Mouse (Mus musculus): ENCODE data around the gene Vstm2a.

GRCm38 (mm10) chr11:16268396-16268795 lies 10.9 kb downstream of the Vstm2a start:
- TF ChIP-seq CTCF (IDR thresholded peaks at IDR 0.05; ENCODE audit: low read depth, low read length) (no peak), TAL1 (conservative IDR thresholded peaks at IDR 0.05; ENCODE audit: low read depth, low read length) (no peak), POLR2AphosphoS5 (IDR thresholded peaks at IDR 0.05; ENCODE audit: insufficient replicate concordance, low read depth, low read length) (no peak)
